Mouse (Mus musculus) gastrocnemius, adult 18-20 months (tissue): ENCODE measurements around the gene Cspg4. TPM values are rescaled to one million over a fixed set of nuclear protein-coding genes. Genes with fewer than 3 reads are reported as not detected.
A peak's percentile ranks its signal among the peaks of the same experiment; 100 is the strongest.

Source experiments
- DNase-seq: peaks from one replicate; pipeline ENCODE4 v3.0.0; 2021; ENCODE audit warnings: low spot score
- long read RNA-seq, 2 experiments: library from polyadenylated mRNA; stranded (forward); transcript quantifications; one replicate each; pipeline ENCODE4 v2.0.0; 2021
- total RNA-seq, 2 experiments: library from RNA; stranded (reverse); gene quantifications; 2 replicates each; pipeline ENCODE4 v1.2.3; 2021

The Cspg4 gene
- total RNA-seq = 1 to 10 TPM; 2.9 to 5.8 TPM
- long read RNA-seq, experiment 1, partial matches to known transcripts = 0 of 1 reads
- long read RNA-seq, experiment 1, other reads (novel, unspliced or antisense) = 1 of 1 reads
- long read RNA-seq, experiment 2, full-length matches to known transcripts = 1 of 3 reads
- long read RNA-seq, experiment 2, partial matches to known transcripts = 2 of 3 reads
- long read RNA-seq, experiment 2, other reads (novel, unspliced or antisense) = 0 of 3 reads

- peak; percentile 69 for DNase-seq
These were observed at the start of gene Cspg4 for GRCm38 (mm10) chr9:56864832-56865231. TSS of gene Cspg4 (plus strand) at chr9:56865033.

GRCm38 (mm10) chr9:56824900-56825299 lies 39.9 kb upstream of the Cspg4 start:
- peak; percentile 38 for DNase-seq

DNA sequence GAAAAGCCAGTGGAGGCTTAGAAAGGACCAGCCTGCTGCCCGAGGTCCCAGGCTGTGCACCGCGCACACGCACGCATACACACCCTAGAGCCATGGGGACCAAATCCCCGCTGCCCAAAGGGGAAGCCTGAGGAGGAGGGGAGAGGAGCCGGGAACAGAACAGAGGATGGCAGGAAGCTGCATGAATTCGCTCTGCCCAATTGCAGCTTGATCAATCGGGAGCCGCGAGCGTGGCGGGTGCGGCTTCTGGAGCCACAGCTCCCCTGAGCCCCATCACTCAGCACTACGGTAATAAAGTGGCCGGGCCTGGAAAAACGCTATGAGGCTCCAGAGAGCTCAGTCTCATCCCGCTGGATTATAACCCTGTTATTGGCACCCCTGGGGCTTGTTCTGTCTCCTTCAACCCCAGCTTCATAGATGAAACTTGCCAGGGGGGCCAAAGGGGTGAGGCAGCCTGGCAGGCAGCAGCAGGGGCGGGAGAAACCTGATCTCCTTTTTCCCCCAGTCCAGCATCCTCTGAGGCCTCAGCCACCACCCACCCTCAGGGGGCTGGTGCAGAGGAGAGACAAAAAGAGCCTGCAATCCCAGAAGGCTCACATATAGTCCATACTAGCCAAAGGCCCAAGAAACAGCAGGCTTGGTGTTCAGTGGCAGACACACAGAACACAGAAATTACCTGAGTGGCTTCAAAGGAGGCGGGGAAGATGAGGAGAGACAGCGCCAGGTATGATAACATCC lies 39.2 kb upstream of the Cspg4 start:
- no peak for DNase-seq

DNA sequence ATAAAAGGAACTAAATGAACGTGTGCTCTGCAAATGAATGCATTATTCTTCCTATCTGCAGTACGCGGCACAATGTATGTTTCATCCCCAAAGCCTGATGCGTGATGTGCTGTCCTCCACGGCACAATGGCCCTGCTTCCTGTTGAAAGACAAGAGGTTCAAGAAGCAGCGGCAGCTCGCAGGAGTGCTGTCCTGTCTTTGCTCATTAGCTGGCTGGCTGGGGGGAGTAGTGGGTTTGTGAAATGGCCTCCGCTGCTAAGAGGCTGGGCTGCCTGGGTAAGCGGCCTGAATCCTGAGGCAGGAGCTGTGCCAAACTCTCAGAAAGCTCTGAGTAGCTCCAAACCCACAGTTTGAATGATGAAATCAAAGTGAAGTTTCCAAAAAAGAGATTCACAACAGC lies 36.7 kb upstream of the Cspg4 start:
- DNase-seq = no peak

DNA sequence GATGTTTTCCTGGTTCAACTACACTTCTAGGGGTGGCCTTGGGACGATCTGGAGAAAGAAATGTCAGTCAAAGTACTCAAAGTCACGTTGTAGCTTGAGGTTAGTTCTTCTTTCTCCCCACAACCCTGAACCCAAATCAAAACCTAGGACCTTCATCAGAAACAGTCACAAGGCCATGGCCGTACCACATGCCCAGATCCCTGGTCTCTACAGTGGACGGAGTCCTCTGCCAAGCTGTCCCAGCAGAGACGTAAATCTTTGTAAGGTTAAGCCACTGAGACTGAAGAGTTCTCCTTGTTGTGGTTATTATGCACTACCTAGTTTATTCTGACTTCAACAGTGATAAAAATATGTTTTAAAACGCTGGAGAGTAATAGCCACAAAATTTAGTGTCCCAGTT lies 36.0 kb upstream of the Cspg4 start:
- DNase-seq = no peak

DNA sequence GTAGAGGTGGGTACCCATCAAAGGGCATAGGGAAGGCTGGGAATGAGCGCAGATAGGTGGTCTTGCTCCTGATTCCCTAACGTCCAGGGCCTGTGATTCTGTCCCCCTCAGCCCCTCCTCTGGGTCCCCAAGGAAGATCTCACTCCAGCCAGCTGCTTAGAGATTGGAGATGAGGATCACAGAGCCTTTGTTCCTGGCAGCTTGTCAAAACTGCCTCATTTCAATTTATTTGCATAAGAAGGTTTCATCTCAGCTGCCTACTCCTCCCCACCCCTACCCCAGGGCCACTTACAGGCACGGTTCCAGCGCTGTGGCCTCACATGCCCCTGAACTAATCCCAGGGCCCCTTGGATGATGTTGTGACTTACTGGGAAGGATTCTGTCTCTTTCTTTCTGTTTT lies 34.7 kb upstream of the Cspg4 start:
- DNase-seq = peak; percentile 23

GRCm38 (mm10) chr9:56831904-56832303 lies 32.9 kb upstream of the Cspg4 start:
- no peak for DNase-seq

GRCm38 (mm10) chr9:56832900-56833299 lies 31.9 kb upstream of the Cspg4 start:
- DNase-seq = peak; percentile 16

- no peak for DNase-seq
These were observed 29.7 kb upstream of the Cspg4 start for GRCm38 (mm10) chr9:56835152-56835551.

DNA sequence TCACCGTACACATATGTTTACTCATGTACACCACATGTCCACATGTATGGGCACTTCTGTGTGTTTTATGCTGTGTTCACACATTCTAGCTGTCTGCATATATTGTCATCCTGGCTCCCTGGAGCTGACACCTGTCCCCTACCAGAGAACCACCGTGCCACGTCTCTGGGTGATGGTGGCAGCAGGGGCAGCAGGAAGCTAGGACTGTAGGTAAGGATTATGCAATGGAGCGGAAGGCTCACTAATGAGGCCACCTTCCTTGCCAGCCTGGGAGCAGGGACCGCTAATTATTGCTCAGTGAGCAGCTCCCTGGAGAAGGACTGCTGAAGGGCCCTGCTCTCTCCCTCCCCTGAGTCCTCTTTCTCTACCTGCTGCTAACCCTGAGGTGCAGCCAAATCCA lies 24.1 kb upstream of the Cspg4 start:
- no peak for DNase-seq

DNA sequence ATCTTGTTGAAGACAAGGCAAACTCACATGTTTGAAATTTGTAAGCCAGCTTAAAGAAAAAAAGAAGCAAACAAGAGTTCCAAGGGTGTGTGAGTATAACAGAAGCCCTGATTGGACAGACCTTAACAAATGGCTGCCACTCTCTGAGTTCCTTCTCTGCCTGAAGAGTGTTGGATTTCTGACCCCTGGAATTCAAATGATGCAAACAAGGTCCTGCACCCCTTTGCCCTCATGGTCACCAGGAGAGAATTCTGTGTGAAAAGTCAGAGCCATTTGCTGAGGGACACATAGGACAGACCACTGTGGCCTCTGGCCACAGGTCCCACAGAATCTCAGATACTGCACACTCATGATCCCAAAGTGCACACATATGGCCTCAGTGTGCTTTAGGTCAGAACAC lies 23.0 kb upstream of the Cspg4 start:
- DNase-seq = no peak

- no peak for DNase-seq
These were observed 22.5 kb upstream of the Cspg4 start for GRCm38 (mm10) chr9:56842303-56842719.

- DNase-seq = peak; percentile 80
These were observed 21.1 kb upstream of the Cspg4 start for GRCm38 (mm10) chr9:56843679-56844188.

GRCm38 (mm10) chr9:56844644-56845043 lies 20.2 kb upstream of the Cspg4 start:
- no peak for DNase-seq

DNA sequence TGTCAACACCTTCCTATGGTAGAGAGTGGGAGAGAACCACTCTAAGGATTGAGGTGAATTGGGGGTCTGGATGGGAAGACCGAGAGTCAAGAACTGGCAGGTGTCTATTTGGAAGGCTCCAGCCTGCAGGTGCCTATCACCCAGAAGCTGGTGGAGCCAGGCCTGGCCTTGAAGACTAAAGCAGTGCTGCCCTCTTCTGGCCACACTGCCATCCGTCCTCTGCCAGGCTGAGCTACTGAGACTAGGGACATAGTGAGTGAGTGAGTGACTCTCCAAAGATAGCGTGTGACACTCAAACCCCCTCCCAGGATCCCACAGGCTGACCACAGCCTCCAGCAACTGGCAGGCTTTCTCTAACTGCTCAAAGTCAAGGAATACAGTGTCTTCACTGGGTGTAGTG lies 17.3 kb upstream of the Cspg4 start:
- peak; percentile 62 for DNase-seq

DNA sequence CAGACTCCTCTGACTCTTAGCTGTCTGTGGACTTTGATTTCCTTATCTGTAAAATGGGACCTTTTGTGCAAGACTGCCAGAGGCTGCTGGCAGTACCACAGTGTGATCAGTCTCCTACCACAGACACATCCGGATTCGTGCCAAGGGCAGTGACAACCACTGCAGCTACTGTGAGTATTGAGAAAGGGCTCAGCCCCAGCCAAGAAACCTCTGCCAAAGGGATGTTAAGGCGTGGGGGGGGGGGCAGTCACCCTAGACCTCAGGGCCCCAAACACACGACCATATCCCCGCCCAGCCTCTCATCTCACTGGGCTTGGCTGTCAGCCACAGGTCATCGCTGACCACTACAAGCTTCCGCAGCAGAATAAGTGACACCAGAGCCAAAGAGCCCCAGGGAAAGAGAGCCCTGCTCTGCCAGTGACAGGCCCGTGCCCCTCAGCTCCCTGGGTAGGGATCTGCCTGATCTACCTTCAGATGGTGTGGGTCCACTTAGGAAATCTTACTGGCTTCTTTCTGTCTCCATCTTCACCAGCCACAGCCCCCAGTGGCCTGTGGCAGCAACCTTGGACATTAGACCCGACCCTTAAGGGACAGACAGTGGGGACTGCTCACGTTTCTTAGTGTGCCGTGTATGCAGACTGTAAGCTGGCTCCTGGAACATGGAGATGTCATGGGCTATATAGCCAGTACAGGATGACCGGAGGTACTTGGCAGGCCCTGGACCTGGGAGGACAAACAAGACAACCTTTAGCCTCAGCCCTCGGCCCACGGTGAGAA lies 14.5 kb upstream of the Cspg4 start:
- DNase-seq = no peak

DNA sequence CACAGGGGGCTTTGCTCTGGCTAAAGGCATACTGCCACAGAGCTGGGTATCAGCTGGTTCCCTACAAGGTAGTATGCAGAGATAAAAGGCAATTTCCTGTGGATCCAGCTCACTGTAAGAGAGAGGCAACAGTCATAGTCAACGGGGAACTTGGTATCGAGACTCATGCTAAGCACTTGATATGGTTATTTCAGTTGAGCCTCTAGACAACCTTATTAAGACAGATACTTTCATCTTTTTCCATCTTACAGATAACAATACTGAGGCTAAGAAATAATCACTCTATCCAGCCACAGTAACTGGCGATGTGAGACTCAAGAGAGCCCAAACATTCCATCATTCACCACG lies 14.0 kb upstream of the Cspg4 start:
- DNase-seq = no peak

DNA sequence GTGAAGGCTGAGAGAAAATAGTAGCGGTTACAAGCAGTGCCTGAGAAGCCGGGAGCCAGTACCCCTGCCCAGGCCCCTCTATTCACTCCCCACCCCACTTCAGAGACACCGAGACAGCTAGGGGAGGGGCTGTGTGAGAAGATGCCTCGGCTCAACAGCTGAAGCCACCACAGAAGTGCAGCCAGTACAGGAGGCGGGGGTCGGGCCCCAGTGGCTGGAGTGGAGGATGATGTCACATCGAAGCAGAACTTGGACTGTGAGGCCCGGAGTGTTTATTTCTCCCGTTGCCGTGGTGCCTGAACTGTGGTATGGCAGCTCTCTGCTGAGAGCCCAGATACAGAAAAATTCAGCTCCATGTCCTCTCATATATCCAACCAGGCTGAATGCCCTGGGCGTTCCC lies 13.1 kb upstream of the Cspg4 start:
- peak; percentile 54 for DNase-seq

GRCm38 (mm10) chr9:56857463-56857862 lies 7.4 kb upstream of the Cspg4 start:
- no peak for DNase-seq

DNA sequence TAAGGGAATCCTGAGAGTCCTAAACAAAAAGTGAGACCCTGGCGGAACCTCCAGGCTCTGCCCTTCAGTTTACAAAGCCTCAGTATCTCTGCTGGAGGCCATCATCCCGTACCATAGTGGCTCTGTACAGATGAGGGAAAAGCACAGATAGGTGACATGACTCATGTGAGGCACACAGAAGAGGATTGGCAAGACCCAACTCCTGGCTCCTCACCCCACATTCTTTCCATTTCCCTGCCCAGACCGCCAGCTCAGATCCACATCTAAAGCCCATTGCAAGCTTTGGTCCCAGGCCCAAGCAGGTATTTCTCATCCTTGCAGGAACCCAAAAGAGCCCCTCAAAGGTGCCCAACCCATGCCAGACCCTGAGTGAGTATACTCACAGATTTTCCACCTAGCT lies 4.8 kb upstream of the Cspg4 start:
- no peak for DNase-seq

DNA sequence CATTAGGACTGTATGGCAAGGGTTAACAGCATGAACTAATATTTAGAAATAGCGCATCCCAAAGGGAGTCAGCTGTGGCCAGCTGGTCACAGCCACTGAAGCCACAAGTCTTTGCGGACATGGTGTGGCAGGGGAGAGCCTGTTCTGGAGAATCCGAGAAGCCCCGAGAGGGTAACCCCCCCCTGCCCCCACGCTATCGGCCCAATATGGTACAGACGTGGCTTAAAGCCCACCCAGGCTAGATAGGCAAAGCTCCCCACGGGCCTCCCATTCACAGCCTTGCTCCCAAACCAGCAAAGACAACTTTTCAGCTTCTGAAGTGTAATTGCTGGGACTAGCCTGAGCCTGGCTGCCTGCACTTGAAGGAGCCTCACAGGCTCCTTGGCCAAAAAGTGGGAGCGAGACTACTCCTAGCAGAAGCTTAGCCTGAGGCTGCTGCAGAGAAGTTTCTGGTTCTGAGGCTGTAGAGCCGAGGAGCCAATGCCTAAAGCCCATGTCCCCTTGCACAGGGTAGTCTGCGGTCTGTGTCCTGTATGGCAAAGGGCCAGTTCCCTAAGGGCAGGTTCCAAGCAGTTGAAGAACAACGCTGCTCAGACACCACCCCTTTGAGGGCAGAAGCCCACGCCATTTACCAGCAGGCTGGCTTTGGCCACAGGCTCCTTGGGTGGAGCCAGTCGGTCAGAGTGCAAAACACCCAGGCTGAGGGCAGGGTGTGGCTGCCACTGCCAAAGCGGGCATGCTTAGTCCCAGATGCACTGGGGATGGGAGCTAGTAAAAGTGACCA lies 4.2 kb upstream of the Cspg4 start:
- no peak for DNase-seq

DNA sequence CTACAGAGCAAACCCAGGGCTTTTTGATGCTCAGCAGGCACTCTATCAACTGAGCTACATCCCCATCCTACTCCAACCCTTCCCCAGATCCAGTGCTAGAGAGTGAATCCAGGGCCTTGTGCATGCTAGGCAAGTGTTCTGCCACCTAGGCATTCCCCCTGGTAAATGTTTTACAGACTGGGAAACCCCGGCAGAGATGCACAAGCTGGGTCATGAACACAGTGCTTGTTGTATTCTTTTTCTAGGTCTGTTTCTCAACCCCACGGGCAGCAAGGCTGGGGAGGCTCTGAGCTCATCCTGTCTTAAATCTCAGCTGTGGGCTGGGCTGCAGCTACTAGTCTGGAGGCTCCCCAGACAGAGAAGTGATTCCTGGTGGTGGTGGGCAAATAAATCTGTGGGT lies 2.0 kb upstream of the Cspg4 start:
- DNase-seq = no peak
